Mouse (Mus musculus) cerebellum, adult 9-10 months (tissue): Measurements from ENCODE around the gene Pomgnt1.

Experiments
- DNase-seq: peaks from one replicate; pipeline ENCODE4 v3.0.0; 2022

Gene Pomgnt1

DNA sequence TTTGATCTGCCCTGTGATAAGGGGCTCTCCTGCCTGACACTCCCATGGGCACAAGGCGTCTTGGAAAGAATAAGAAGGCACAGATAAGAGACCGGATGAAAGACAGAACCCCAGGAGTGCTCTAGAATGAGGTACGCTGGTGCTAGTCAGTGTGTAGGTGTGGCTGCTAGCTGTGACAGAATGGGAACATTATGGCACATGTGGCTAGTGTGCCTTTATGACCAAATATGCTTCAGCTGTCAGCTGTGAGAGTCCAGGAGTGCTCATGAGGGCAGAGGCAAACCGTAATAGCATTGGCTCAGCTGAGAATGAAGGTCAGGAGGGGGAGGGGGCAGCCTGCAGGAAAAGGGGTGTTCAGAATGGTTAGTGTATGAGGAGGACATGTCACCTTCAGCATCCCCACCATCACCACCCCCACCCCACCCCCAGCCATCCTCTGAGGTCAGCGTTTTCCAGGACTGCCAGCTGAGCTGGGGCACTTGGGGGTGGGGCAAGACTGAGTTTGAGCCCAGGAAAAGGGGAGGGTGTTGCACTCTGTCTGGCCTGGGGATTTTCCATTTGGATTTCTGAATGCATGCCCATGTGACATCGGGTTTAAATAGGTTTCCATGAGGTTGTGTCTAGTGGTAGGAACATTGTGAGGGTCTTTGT lies 51.0 kb downstream of the Pomgnt1 start:
- DNase-seq: peak; percentile 92

DNA sequence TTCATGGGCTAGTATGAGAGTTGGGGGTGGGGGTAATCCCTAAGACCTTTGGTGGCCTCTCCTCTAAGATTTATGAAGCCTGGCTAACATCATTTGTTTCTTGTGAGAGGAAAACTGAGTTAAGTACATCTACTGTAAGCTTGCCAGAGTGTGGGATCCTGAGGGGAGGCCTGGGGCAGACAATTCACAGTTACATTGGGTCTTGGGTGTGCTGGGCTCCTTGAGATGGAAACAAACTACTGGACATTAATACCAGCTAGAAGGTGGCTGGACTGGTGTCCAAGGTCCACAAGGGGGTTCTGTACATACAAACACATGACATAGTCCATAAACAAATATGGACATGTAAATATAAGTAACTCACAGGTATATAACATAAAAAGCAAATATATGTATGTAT lies 51.5 kb downstream of the Pomgnt1 start:
- no peak for DNase-seq

DNA sequence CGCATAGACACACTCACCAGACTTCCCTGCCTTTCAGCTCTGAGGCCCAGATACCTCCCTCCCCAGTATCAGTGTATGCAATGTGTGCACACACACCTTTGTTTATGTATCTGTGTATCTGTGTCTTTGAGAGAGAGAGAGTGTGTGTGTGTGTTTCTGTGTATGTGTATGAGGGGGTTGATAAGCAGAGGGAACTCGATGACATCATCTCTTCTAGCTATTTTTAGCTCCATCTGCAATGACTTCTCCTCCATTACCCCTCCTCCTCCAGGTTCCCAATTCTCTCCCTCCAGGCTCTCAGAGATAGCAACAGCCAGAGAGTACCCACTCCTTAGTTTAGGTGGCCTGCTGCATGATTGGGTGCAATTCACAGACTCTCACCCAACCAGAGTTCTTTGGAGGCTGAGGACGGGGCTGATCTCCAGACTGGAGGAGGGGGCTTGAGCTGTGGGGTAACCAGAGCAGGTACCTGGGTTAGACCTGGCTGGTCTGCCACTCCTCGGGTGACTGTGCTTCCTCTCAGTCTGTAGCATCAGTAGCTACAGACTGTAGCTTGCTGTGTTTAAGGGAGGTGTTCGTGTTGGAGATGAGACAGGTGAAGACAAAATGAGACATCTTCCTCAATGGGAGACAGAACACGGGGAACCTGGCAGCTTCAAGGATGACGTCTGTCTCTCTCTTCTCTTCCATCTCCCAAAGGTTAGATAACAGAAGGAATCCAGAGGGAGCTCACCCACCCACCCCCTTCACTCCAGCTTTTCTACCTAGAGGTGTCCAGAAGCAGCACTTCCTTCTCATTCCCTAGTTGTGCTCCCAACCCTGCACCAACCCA lies 52.3 kb downstream of the Pomgnt1 start:
- peak; percentile 94 for DNase-seq

DNA sequence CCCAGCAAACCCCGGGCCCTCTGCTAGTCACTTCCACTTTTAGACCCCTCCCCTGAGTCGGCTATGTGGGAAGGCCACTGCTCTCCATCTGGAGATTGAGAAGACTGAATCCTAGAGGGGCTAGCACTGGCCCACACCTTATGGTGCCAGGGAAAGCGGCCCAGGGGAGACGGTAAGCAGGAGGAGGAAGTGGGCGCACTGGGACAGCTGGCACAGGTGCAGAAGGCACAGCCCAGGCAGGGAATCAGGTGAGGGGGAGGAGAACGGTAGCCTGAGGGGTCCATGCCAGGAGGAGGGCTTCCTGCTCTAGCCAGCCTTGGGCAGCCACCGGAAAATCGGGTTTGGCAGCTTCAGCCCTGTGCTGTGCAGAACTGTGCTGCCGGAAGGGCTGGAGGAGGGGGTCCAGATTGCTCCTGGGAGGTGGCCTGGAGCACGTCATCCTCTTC lies 52.9 kb downstream of the Pomgnt1 start:
- DNase-seq: peak; percentile 98

DNA sequence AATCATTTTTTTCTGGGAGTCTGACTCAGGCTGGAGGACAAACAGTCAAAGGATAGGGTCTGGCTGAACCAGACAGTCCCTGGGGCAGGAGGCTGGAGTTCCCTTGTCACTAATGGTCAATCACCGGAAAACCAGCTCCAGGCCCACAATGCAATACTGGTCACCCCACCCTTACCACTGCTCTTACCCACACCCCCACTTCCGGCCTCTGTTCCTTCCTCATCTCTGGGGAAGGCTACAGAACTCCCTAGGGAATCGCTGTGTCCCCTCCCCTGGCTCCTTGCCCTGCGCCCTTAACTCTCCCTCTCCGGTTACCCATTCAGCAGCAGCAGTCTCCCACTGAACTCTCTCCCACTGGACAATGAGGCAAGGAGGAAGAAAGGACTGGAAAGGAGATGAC lies 53.5 kb downstream of the Pomgnt1 start:
- DNase-seq: peak; percentile 86

DNA sequence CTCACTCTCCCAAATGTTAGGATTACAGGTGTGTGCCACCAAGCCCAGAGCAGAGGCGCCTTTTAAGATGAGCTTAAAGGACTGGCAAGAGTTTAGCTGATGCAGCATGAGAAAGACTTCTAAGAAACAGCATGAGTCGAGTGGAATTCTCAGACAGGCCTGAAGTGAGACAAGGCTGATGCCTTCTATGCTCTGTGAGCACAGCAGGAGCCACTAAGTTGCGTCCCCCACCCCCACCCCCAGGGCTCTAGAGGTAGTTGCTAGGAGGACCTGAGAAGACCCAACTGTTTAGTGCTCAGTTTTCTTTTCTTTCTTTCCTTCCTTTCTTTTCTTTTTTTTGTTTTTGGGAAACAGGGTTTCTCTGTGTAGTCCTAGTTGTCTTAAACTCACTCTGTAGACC lies 58.4 kb downstream of the Pomgnt1 start:
- no peak for DNase-seq

DNA sequence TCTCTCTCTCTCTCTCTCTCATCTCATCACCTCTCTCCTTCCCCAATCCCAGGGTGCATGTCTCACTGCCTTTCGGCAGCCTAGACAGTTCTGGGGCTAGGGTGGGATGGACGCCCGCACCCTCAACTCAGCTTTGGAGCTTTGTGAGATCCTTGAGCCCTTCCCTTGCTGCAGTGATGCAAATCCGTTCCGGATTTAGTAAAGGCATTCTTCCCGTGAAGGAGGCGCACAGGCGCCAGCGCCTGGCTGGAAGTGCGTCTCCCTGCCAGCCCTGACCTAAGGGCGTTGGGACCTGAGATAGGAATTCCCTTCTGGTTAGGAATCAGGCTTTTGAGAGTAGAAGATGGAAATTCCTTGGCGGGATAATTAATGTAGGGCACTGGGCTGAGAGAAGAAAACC lies 59.1 kb downstream of the Pomgnt1 start:
- DNase-seq: peak; percentile 76

DNA sequence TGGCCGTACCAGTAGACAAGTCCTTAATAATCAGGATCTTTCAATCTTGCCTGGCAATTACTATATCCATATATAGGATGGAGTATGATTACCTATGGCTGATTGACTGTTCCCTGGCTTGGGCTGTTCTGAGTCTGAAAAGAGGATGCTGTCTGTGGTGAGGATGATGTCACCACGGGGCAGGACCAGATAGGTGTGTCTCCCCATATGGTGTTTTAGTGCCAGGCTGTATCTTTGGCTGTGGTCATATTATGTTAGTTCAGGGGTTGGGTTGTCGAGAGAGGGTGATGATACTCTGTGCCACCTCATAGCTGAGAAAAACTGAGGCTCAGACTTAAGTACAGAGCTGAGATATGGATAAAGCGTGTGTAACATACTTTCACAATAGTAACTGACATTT lies 61.4 kb downstream of the Pomgnt1 start:
- DNase-seq: no peak

DNA sequence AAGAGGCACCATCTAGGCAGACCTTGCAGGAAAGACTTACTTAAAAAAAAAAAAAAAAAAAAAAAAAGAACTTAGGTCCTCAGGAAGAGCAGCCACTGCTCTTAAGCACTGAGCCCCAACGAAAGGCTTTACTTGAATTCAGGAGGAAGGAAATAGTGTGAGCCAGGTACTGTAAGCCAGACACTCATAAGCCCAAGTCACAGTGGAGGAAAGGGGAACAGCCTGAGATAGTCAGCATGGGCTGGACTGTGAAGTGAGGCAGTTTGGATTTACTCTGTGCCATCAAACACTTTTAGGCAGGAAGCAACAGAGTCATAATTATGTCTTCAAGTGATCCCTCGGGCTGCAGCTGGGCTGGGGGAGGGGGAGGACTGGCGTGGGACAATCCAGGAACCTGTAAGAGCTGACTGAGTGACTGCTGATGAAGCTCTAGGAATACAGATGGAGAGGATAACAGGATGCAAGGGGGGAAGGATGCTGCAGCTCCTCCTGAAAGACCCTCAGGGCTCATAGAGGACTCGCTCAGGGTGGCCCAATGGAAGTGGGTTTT lies 68.7 kb downstream of the Pomgnt1 start:
- DNase-seq: no peak

DNA sequence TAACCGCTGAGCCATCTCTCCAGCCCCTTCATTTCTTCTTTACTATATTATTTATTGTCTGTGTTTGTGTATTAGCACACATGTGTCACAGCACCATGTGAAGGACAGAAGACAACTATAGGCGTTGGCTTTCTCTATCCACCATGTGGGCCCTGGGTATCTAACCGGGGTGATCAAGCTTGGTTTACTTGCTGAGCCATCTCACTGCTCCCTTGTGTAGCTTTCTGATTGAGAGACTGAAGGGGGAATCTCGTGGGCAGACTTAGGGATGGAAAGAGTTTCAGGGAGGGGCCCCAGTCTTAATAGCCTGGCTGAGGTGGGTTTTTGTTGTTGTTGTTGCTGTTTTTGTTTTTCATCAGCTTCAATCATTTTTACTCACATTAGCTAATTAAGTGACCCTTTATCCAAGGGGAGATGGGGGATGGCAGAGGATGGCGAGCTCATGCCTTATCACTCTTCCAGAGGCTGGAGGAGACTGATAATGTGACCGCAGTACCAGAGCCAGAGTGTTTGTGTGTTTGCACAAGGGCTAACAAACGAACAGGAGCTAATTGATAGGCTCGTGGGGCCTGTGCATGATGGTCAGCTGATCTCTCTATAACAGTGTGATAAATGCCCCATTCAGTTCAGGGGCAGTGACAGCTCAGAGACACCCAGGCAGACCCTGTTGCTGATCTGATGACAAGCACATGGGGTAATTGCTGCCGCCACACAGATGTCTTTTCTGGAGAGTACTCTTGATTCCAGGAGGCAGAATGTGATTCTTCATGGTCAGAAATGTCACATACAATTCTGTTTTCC lies 70.1 kb downstream of the Pomgnt1 start:
- DNase-seq: no peak

DNA sequence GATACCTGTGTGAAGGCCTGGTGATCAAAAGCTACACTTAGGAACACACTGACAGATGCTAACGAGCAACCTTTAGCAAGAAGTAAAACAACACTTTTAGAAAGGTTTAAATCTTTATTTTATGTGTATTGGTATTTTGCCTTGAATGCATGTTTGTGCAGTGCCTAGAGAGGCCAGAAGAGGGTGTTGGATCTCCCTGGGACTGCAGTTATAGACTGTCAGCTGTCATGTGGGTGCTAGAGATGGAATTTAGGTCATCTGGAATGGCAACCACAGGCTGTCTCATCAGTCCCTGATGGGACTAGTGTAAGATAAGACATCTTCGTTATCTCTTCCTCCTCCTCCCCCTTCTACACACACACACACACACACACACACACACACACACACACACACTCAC lies 74.8 kb downstream of the Pomgnt1 start:
- peak; percentile 65 for DNase-seq

DNA sequence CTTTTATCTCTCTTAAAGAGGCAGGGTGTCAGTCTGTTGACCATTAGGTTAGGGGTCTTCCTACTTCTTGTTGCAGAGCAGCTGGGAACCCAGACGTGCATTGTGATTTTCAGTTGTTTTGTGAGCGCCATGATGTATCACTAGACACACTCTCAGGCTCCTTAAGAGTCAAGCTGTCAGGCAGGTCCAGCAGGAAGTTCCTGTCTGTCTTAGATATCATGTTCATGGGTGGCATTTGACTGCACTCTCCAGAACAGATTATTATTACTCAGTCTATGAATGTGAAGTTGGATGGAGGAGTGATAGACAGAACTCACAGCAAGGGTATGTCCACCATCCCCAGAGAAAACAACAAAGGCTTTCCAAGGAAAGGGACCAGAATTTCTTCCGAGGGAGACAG lies 80.8 kb downstream of the Pomgnt1 start:
- DNase-seq: no peak

DNA sequence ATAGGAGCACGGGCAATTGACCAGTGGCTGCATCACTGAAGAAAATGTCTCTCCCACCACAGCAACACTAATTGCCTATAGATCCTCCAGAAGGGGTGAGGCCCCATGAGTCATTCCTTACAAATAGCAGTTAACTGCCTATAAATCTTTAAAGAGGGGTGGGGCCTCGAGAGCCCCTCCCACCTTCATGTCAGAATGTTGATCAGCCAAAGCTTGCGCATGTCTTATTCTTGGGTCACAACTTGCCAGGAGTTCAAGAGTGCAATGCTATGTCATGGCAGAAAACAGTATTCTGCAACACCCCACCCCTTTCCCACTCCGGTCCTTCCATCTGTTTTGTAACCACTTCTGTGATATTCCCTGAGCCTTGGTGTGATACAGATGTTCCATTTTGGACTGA lies 82.9 kb downstream of the Pomgnt1 start:
- DNase-seq: no peak

DNA sequence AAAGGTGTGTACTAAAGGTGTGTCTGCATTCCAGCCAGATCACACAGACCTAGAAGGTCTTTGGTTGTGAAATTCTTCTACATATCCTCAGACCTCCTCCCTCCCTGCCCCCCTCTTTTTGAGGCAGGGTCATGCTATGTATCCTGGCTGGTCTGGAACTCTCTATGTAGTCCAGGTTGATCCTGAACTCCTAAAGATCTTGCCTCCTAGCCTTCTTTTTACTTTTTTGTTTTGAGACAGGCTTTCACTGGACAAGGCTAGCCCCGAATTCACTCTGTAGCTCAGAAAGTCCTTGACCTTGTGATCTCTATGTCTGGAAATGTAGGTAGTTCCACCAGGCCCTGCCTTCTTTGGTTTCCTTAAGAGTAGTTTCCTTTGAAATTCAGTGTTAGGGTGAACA lies 85.3 kb downstream of the Pomgnt1 start:
- no peak for DNase-seq
